Mouse (Mus musculus) erythroblast, embryonic 14.5 days (primary cell): ENCODE results near the gene Wnt4.

Experiments
- GATA1 ChIP-seq: IDR thresholded peaks from 2 replicates; pipeline ENCODE4 v1.6.1; 2012; ENCODE audit warnings: low read length, inconsistent platforms, mixed read lengths
- TAL1 ChIP-seq: IDR thresholded peaks from 3 replicates; pipeline ENCODE4 v1.6.1; 2012; ENCODE audit warnings: low read length, inconsistent platforms, mixed read lengths

DNA sequence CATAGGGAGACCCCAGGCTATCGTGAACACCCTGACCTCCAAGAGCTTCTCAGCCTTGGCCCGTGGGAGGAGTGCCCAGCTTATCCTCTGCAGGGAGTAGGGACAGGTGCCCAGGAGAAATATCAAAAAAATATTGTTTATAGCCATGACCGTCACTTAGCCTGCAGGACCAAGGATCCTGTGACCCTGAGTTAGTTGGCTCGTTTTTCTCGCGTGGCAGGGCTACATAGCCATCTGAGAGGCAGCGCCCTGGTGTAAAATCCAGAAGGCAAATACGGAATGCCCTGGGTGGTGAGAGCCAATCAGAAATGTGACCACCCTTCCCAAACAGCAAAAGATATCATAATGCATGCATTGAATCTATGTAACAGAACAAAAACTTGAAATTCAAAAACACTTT is 8.7 kb upstream of the Wnt4 start:
- TF ChIP-seq GATA1 (no peak), TAL1 (no peak)
